Mouse (Mus musculus): ENCODE data around the gene Dpep3. TPM values are rescaled to one million over a fixed set of nuclear protein-coding genes. Genes with fewer than 3 reads are reported as not detected.
"Not testable (repeated sequence)": the region's sequence is repeated elsewhere in the genome, so short reads cannot be mapped to it uniquely, and the experiment has no call there.

Gene Dpep3
- total RNA-seq, 2 experiments from 2014 or later: not detected

- no peak for DNase-seq (ENCODE audit: extremely low spot score in 1 of 2, low spot score in 2 of 2)
- intact Hi-C loops (cut with DNase I): no loop called here
Measured at GRCm38 (mm10) chr8:105988546-105988945, 9.3 kb upstream of the Dpep3 start.

DNA sequence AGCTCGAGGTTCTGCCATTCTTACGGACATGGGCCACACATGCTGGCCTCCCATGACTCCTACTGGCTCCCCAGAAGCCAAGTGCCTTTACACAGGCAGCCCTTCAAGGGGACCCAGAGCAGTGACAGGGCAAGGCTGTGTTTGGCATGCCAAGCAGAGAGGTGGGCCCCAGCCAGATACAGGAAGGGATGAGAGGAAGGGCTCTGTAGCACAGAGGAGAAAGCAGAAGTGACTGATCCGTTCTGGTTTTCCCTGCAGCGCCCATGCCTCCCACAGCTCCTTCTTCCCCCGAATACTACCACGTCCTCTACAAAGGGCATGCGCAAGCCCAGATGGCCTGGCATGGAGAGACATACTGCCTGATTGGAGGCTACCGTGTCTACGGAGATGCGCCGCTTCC is 4.2 kb upstream of the Dpep3 start:
- intact Hi-C loops (cut with DNase I); DNase-seq (ENCODE audit: extremely low spot score in 1 of 2, low spot score in 2 of 2): not testable (repeated sequence)

GRCm38 (mm10) chr8:105981146-105981545 is 1.9 kb upstream of the Dpep3 start:
- no peak for DNase-seq (ENCODE audit: extremely low spot score in 1 of 2, low spot score in 2 of 2)

DNA sequence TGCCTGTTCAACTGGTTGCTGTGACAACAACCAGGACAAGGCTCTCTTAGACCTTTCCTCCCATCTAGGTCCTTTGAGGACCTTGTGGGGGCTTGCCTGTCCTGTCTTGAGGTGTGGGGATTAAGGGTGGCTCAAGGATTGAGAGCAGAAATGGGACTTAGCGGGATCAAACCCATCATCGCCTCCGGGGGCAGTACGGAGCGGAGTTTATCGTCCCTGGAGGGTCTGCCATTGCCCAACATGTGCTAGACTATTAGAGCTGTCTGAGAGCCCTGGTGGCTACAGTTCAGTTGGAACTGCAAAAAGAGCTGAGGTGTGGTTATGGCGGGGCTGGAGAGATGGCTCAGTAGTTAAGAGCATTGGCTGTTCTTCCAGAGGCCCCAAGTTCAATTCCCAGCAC is 3.9 kb downstream of the Dpep3 start:
- intact Hi-C loops (cut with DNase I): no loop called here

More at GRCm38 (mm10) chr8:105981146-105981545, 1.9 kb upstream of the Dpep3 start:
- intact Hi-C loops (cut with DNase I): no loop called here

DNA sequence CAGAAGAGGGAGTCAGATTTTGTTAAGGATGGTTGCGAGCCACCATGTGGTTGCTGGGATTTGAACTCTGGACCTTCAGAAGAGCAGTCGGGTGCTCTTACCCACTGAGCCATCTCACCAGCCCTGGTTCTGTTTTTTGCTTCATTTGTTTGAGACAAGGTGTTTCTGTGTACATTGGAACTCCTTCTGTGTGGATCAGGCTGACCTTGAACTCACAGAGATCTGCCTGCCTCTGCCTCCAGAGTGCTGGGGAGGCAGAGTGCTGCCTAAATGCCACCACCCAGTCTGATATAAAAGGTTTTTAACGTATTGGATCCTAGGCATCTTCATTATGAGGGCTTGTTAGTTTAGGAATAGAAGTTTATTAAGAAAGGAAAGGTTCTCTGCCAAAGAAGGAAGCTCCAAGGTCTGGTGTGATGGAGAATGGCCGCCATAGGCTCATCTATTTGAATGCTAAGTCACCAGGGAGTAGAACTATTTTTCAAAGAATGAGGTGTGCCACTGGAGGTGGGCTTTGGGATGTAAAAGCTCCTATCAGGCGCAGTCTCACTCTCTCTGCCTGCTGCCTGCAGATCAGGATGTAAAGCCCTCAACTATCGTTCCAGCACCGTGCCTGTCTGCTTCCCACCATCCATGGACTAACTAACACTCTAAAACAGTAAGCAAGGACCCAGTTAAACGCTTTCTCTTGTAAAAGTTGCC is 8.1 kb downstream of the Dpep3 start:
- intact Hi-C loops (cut with DNase I): no loop called here
- no peak for DNase-seq (ENCODE audit: extremely low spot score in 1 of 2, low spot score in 2 of 2)

More for the DNA sequence above, 3.9 kb downstream of the Dpep3 start:
- DNase-seq (ENCODE audit: extremely low spot score in 1 of 2, low spot score in 2 of 2): no peak

- DNase-seq (ENCODE audit: extremely low spot score in 1 of 2, low spot score in 2 of 2): no peak
- intact Hi-C loops (cut with DNase I): no loop called here
Measured at GRCm38 (mm10) chr8:105969367-105969766, 9.9 kb downstream of the Dpep3 start.

GRCm38 (mm10) chr8:105966692-105967311 is 12.4 kb downstream of the Dpep3 start:
- intact Hi-C loops (cut with DNase I): no loop called here
- DNase-seq (ENCODE audit: extremely low spot score in 1 of 2, low spot score in 2 of 2): peak in 1 of 2 experiments; percentile 50

DNA sequence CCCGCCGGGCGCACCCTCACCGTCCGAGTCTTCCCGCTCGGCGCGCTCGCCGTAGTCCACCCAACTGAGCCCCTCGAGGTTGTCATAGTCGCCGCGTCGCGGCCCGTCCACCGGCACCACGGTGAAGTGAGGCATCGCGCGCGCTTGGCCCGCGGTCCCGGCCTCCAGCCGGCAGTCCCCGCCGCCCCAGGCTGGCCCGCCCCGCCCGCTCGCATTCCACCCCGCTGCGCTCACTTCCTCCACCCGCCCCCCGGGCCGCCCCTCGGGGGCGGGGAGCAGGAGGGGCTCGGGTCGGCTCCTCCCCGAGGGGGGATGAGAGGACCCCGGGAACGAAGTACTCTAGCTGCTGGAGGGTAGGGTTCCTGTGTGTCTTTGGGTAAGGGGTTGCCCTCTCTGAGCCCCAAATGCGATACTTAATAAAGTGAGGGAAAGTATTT is 13.3 kb downstream of the Dpep3 start, which contains the start of gene Slc12a4:
TSS of gene Slc12a4 (minus strand) at position 193 of the 437 bp plus-strand sequence.
- intact Hi-C loops (cut with DNase I): no loop called here
- DNase-seq (ENCODE audit: extremely low spot score in 1 of 2, low spot score in 2 of 2): peak in 1 of 2 experiments; percentile 89

DNA sequence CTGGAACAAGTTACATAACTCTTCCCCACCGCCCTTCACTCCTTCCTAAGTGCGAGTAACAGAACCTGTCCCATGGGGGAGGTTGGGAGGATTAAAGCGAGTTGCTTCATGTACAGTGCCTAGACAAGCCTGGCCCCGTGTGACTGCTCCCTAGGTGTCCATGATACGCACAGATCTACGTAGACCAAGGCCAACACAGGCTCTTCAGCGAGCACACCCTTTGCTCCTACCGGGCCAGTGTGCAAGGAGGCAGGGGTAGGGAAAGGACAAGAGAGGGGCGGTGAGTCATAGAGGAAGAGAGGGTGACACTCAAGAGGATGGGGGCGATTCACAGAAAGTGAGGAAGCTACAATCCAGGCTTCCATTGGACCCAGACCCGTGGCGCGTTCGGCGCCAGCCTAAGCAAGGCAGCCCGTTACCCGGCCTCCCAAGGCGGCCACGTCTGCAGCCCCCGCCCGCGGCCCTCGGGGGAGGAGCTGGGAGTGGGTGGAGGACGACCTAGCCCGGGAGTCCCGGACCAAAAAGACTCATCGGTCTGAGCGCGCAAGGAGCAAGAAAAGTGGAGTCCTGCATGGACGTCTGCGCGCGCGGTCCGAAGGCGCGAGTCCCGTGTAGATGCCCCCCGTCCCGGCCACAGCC is 13.8 kb downstream of the Dpep3 start:
- DNase-seq (ENCODE audit: extremely low spot score in 1 of 2, low spot score in 2 of 2): peak in 1 of 2 experiments; percentile 74
- intact Hi-C loops (cut with DNase I): no loop called here

DNA sequence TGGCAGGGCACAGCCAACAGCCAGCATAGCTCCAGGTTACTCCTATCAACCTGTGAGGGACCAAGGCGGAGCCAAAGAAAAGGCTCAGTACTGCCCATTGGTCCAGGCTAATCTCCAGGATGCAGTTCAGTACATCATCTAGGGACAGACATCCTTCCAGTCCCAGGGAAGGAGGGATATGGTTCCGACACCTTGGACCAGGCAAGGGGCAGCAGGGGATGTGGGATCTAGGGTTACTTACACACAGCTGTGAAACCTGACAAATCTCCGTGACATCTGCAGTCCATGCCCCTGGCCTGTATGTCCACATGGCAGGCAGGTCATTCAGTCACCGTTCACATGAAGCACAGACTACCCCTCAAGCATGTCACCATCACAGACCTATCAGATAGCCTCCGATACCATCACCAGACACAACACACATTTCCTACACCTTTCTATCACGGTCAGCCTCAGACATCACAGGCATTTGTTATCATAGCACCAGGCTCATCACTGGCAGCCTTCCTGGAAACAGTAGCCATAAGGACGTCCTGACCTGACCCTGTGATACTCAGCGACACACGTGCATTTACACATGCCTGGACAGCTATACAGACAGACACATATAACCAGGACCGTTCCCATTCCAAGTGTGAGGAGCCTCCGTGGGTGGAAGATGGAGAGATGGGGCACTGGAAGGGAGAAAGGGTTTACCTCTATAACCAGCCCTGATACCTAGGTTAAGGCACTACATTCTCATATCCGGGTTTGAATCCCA is 14.5 kb downstream of the Dpep3 start:
- DNase-seq (ENCODE audit: extremely low spot score in 1 of 2, low spot score in 2 of 2): no peak
- intact Hi-C loops (cut with DNase I): no loop called here

DNA sequence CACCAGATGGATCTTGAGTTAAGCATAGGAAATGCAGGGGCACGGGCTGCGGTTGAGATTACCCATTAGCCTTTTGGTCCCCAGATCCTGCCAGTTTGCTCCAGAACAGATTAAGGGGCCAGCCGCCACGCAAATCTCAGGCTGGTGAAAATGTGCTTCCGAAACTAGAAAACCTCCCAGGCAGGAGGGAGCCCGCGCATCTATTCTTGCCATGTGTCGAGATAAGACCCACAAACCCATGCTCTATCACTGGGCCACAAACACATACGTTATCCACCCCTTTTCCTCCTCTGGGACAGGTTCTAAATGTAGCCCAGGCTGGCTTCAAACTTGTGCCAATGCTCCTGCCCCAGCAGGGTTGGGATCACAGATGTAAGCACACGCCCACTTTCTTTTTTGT is 17.7 kb downstream of the Dpep3 start:
- no peak for DNase-seq (ENCODE audit: extremely low spot score in 1 of 2, low spot score in 2 of 2)
- intact Hi-C loops (cut with DNase I): no loop called here

GRCm38 (mm10) chr8:105961101-105961500 is 18.1 kb downstream of the Dpep3 start:
- intact Hi-C loops (cut with DNase I): no loop called here
- DNase-seq (ENCODE audit: extremely low spot score in 1 of 2, low spot score in 2 of 2): no peak

DNA sequence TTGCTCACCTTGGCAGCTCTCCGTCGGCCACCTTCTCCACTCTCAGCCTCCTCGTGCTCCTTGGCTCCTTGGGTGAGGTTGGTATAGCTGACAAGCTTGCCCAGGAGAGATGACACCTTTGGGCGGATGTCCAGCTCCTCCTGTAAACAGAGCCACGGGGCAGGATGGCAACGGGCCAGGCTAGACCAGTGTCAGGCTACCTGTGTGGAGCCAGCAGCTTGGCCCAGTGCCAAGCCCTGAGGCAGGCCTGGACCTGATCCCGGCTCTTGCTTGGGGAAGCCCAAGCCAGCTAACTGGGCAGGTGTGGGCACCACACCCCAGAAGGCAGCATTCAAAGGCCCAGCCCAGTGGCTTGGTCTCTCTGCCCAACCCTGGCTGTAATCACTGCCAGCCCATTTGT is 19.9 kb downstream of the Dpep3 start:
- intact Hi-C loops (cut with DNase I): no loop called here
- DNase-seq (ENCODE audit: extremely low spot score in 1 of 2, low spot score in 2 of 2): peak in 1 of 2 experiments; percentile 71

- DNase-seq (ENCODE audit: extremely low spot score in 1 of 2, low spot score in 2 of 2): peak in 1 of 2 experiments; percentile 61
- intact Hi-C loops (cut with DNase I): no loop called here
Measured at GRCm38 (mm10) chr8:105957813-105958212, 21.4 kb downstream of the Dpep3 start.

GRCm38 (mm10) chr8:105956556-105956955 is 22.7 kb downstream of the Dpep3 start:
- DNase-seq (ENCODE audit: extremely low spot score in 1 of 2, low spot score in 2 of 2): no peak
- intact Hi-C loops (cut with DNase I): no loop called here

DNA sequence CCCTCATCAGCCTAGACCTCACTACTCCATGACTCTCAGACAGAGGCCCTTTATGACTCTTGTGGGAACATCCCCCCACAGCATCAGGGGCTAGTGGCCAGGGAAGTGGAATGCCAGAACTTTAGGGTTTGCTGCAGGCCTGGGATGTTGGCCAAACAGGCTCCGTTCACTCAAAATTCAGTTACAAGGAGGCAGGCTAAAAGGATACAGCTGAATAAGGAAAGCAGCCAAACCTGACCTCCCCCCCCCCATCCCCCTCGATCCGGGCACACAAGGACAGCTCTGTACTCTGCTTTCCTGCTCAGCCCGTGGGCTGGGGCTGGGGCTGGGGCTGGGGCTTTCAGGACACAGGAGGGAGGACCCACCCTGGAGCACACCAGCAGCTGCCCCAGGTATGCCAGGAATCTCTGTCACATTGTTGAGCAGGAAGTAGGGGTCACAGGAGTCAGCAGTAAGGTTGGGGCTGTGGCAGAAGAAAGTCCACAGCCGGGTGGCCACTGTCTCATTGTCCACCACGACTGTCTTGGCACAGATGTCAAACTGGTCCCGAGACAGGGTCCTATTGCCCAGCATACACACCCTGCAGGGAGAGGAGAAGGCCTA is 28.1 kb downstream of the Dpep3 start:
- intact Hi-C loops (cut with DNase I): no loop called here
- DNase-seq (ENCODE audit: extremely low spot score in 1 of 2, low spot score in 2 of 2): peak; percentile 61 to 63

DNA sequence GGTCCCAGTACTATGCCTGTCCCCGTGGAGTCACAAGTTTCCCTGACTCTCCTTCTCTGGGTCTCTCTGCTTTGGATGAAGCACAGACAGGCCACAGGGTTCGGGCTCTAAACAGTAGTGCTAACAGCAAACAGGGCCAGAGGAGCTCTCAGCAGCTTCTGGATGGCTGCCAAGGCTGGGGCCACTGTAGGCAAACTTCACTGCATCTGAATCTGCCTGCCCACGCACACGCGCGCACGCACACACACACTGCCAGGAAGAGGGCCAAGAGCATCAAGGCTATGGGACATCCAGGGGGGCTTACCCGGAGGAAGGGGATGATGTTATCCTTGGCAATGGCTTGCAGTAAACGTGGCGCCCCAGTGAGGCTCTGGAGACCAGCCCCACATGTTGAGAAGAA is 29.9 kb downstream of the Dpep3 start:
- peak; percentile 58 to 88 for DNase-seq (ENCODE audit: extremely low spot score in 1 of 2, low spot score in 2 of 2)
- intact Hi-C loops (cut with DNase I): no loop called here

DNA sequence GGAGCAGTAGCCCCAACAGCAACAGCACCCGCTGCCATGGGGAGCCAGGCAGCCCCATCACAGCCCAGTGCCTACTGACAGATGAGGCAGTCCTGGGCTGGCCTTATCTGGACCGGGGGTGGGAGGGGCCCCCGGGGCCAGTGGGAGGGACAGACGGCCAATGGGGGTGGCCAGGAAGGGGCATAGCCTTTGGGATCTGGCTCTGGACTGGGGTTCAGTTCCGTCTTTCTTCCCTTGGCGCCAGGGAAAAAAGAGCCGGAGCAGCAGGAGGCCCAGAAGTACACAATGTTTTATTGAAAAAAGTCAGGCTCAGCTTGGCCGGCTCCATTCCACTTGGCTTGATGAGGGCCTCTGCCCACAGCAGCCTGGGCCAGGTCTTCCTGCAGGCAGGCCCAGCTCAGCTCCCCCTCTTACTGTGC is 35.9 kb downstream of the Dpep3 start, which contains the start of gene Lcat:
TSS of gene Lcat (minus strand) at position 62 of the 419 bp plus-strand sequence.
- intact Hi-C loops (cut with DNase I): no loop called here
- DNase-seq (ENCODE audit: extremely low spot score in 1 of 2, low spot score in 2 of 2): peak; percentile 49 to 53

DNA sequence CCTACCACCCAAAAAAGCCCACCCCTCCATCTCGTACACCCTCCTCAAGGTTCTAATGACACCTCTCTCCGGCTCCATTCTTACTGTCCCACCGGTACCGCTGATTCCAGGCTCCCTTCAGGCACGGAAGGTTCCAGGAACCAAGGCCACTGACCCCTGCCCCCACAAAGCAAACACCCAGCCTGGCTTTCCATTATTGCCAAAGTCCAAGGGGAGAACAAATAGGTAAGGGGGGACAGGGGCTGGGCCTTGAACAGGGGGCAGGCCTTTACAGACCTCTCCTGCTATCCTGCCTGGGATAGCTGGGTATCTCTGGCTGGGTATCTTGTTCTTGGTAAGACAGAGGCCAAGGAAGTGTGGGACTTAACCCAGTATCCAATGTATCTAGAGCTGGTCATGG is 36.7 kb downstream of the Dpep3 start:
- no peak for DNase-seq (ENCODE audit: extremely low spot score in 1 of 2, low spot score in 2 of 2)
- intact Hi-C loops (cut with DNase I): no loop called here

Data from left cerebral cortex, postnatal 10 days (tissue).